Comparison of ENCODE assay signal across 11 mouse cellular contexts in the genomic region with DNA sequence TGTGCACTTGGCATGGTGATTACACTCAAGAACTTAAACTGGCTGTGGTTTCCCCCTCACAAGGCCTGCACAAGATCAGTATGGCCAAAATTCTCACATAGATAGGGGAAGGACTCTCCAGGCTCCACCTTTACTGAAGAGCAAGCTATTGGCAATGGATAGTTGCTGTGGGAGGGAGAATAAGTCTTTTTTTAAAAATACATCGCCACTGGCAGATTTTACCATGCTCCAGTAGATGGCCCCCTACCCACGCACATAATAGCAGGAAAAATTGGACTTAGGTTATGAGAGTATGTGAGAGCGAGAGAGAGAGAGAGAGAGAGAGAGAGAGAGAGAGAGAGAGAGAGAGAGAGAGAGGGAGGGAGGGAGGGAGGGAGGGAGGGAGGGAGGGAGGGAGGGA. TPM values are rescaled to one million over a fixed set of nuclear protein-coding genes. Genes with fewer than 3 reads are reported as not detected.
DNase-seq lines count a peak whose midpoint lies in the region; ATAC-seq lines count a peak whose summit lies in the region.
"Had no signal": no experiment of that assay in that cellular context is flagged by ENCODE, and none has a peak within 500 bp of the region (broad histone marks: within the 10 kb centered on the region; RNA-seq: fewer than 3 reads in every experiment).

No protein-coding gene starts in this region.

- ATAC-seq in kidney, embryonic 16.5 days (ENCODE audit: low FRiP score, low TSS enrichment) = no peak
- no peak for ATAC-seq in cerebellum, adult (ENCODE audit: insufficient number of reproducible peaks, low FRiP score, low TSS enrichment)

- H3K9me3 ChIP-seq in kidney, embryonic 16.5 days (ENCODE audit: low read length) = no peaks in the 10 kb centered on the region
- H3K9me3 ChIP-seq in embryonic facial prominence, embryonic 10.5 days = no peaks in the 10 kb centered on the region
- H3K9me3 ChIP-seq: midbrain, embryonic 12.5 days had no signal

- peak; percentile 22 for DNase-seq in adrenal gland, postnatal 14 days
- DNase-seq in adrenal gland, postnatal 25 days = no peak
- peak; percentile 7 for DNase-seq in kidney, postnatal 14 days
- peak; percentile 48 for DNase-seq in 3T3-L1 (ENCODE audit: low read depth, low spot score)
- peak; percentile 36 for DNase-seq in embryonic facial prominence, embryonic 10.5 days (ENCODE audit: low spot score)
- DNase-seq in urinary bladder, adult 2 months (ENCODE audit: low spot score) = no peak
- DNase-seq: cerebellum, postnatal 36 days; heart, postnatal 36 days had no signal

- H3K4me2 ChIP-seq in kidney, embryonic 16.5 days (replicated peaks; ENCODE audit: low read depth, low read length) = no peak overlapping the region
- H3K4me2 ChIP-seq: midbrain, embryonic 12.5 days had no signal

- H3K27ac ChIP-seq in kidney, embryonic 16.5 days (ENCODE audit: low read length) = no peak overlapping the region
- H3K27ac ChIP-seq in embryonic facial prominence, embryonic 10.5 days (replicated peaks) = no peak overlapping the region
- H3K27ac ChIP-seq: midbrain, embryonic 12.5 days had no signal

- H3K27me3 ChIP-seq in kidney, embryonic 16.5 days (ENCODE audit: insufficient read depth, low read length) = peaks cover 17% of the 10 kb centered on the region; the same call in 1 of the 2 replicates
- H3K27me3 ChIP-seq in embryonic facial prominence, embryonic 10.5 days (replicated peaks; ENCODE audit: low read depth, poor library complexity, severe bottlenecking) = peaks cover 77% of the 10 kb centered on the region

- no peak overlapping the region for H3K4me3 ChIP-seq in kidney, embryonic 16.5 days (ENCODE audit: low read length)
- H3K4me3 ChIP-seq in embryonic facial prominence, embryonic 10.5 days = no peak overlapping the region
- H3K4me3 ChIP-seq: midbrain, embryonic 12.5 days had no signal

- no peaks in the 10 kb centered on the region for H3K36me3 ChIP-seq in kidney, embryonic 16.5 days (ENCODE audit: insufficient read depth, low read length)
- H3K36me3 ChIP-seq in embryonic facial prominence, embryonic 10.5 days (replicated peaks) = peaks cover 8% of the 10 kb centered on the region; the same call in 1 of the 2 replicates

- H3K4me1 ChIP-seq in kidney, embryonic 16.5 days (ENCODE audit: insufficient read depth, low read length) = no peaks in the 10 kb centered on the region
- no peaks in the 10 kb centered on the region; the same call in 1 of the 2 replicates for H3K4me1 ChIP-seq in embryonic facial prominence, embryonic 10.5 days
- H3K4me1 ChIP-seq: midbrain, embryonic 12.5 days had no signal

- 26% methylated on average over 2 of the region's 3 CpGs for WGBS in kidney, embryonic 16.5 days
- 27% methylated on average over 3 of the region's 3 CpGs for WGBS in embryonic facial prominence, embryonic 10.5 days

- no peak overlapping the region for H3K9ac ChIP-seq in kidney, embryonic 16.5 days (replicated peaks; ENCODE audit: low read length)
- H3K9ac ChIP-seq: midbrain, embryonic 12.5 days had no signal

RNA-seq across cellular contexts. Expression of a gene that starts 4.7 kb away (rescaled TPM):
- total RNA-seq in adrenal gland, postnatal 14 days (2021) = 11.2 and 12.5 TPM in 2 replicates
- 13.6 and 13.9 TPM in 2 replicates for total RNA-seq in adrenal gland, postnatal 25 days (2021)
- polyA plus RNA-seq in kidney, embryonic 16.5 days (2015; fragmentation: Nextera tagmentation; extraction: Ambion mirVana) = 17.2 and 18.0 TPM in 2 replicates
- 22.7 and 24.6 TPM in 2 replicates for polyA plus RNA-seq in embryonic facial prominence, embryonic 10.5 days (2016; fragmentation: Nextera tagmentation; extraction: Ambion mirVana)
- polyA plus RNA-seq in urinary bladder, adult 2 months (2012; rRNA removed) = 9.8 and 10.7 TPM in 2 replicates

RNA-seq across cellular contexts. Expression of a gene that starts 45.3 kb away (rescaled TPM):
- total RNA-seq in adrenal gland, postnatal 14 days (2021) = 17.5 and 17.8 TPM in 2 replicates
- 19.3 and 19.4 TPM in 2 replicates for total RNA-seq in adrenal gland, postnatal 25 days (2021)
- 60.6 and 63.1 TPM in 2 replicates for polyA plus RNA-seq in kidney, embryonic 16.5 days (2015; fragmentation: Nextera tagmentation; extraction: Ambion mirVana)
- 84.9 and 88.9 TPM in 2 replicates for polyA plus RNA-seq in embryonic facial prominence, embryonic 10.5 days (2016; fragmentation: Nextera tagmentation; extraction: Ambion mirVana)
- 11.8 and 12.5 TPM in 2 replicates for polyA plus RNA-seq in urinary bladder, adult 2 months (2012; rRNA removed)

Comparison
In these comparisons a context has a peak if more than half of its experiments do, and no peak if none do; other contexts are left out.
1. DNase-seq: peak in adrenal gland, postnatal 14 days (single experiment), kidney, postnatal 14 days (single experiment), 3T3-L1 (single experiment) and embryonic facial prominence, embryonic 10.5 days (single experiment); none in adrenal gland, postnatal 25 days (single experiment) and urinary bladder, adult 2 months (single experiment).